Mouse (Mus musculus): ENCODE measurements around the gene Uhmk1.

DNA sequence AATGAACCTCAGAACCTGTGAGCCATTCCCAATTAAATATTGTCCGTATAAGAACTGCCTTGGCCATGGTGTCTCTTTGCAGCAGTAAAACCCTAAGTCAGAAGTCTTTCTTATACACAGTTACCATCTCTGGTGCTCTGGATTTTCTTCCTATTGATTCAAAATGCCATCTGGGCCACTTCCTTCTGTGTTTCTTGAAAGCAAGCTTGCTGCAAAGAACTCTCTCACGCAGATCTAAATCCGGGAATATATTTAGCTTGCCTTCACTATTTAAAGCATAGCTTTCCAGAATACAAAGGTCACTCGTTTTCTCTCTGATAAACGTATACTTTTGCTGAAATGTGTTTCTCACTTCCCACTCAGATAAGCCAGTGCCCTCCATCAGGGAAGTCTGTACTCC is 28.7 kb downstream of the Uhmk1 start:
- TF ChIP-seq SIN3A (IDR thresholded peaks at IDR 0.05; ENCODE audit: low read length) (no peak), ETS1 (conservative IDR thresholded peaks at IDR 0.05; ENCODE audit: low read depth, low read length) (no peak), CHD2 (IDR thresholded peaks at IDR 0.05; ENCODE audit: low read length) (no peak), POLR2A (IDR thresholded peaks at IDR 0.05; ENCODE audit: low read depth, low read length) (no peak)

Measured in CH12.LX (cell line).